Mouse (Mus musculus): ENCODE results near the gene Ugt1a1. TPM values are rescaled to one million over a fixed set of nuclear protein-coding genes. Genes with fewer than 3 reads are reported as not detected.

The Ugt1a1 gene
- polyA plus RNA-seq, 1 experiment from 2014 or later, result not detected

GRCm38 (mm10) chr1:88263778-88264177 lies 52.0 kb downstream of the Ugt1a1 start:
- ATAC-seq (ENCODE audit: low read depth), result no peak
- H3K4me2 ChIP-seq, result no peak overlapping the region
- peaks cover 25% of the 10 kb centered on the region for H3K4me1 ChIP-seq (replicated peaks)
- WGBS, result 92% methylated on average over 5 of the region's 5 CpGs
- H3K36me3 ChIP-seq, result peaks cover 97% of the 10 kb centered on the region
- H3K9ac ChIP-seq, result no peak overlapping the region
- H3K27me3 ChIP-seq, result no peaks in the 10 kb centered on the region
- H3K27ac ChIP-seq (replicated peaks), result no peak overlapping the region
- 0 out of 2 replicates have a peak, but pooled peaks cover 5% of the 10 kb centered on the region for H3K9me3 ChIP-seq
- no peak overlapping the region for H3K4me3 ChIP-seq

- Histone ChIP-seq H3K4me3 (no peak overlapping the region), H3K36me3 (peaks cover 100% of the 10 kb centered on the region), H3K4me2 (no peak overlapping the region), H3K27ac (replicated peaks) (no peak overlapping the region), H3K9me3 (0 out of 2 replicates have a peak, but pooled peaks cover 5% of the 10 kb centered on the region), H3K27me3 (no peaks in the 10 kb centered on the region), H3K9ac (no peak overlapping the region), H3K4me1 (replicated peaks) (peaks cover 22% of the 10 kb centered on the region)
- 90% methylated on average over 7 of the region's 7 CpGs for WGBS
- ATAC-seq (ENCODE audit: low read depth), result no peak
Measured at GRCm38 (mm10) chr1:88264237-88264868, 52.6 kb downstream of the Ugt1a1 start.

- Histone ChIP-seq H3K9ac (no peak overlapping the region), H3K9me3 (0 out of 2 replicates have a peak, but pooled peaks cover 5% of the 10 kb centered on the region), H3K27ac (replicated peaks) (no peak overlapping the region), H3K4me2 (no peak overlapping the region), H3K4me3 (no peak overlapping the region), H3K36me3 (peaks cover 100% of the 10 kb centered on the region), H3K27me3 (no peaks in the 10 kb centered on the region), H3K4me1 (replicated peaks) (peaks cover 17% of the 10 kb centered on the region)
- WGBS, result 80% methylated on average over 4 of the region's 4 CpGs
- ATAC-seq (ENCODE audit: low read depth), result no peak
Measured at GRCm38 (mm10) chr1:88264869-88265240, 53.1 kb downstream of the Ugt1a1 start.

GRCm38 (mm10) chr1:88266123-88266522 lies 54.4 kb downstream of the Ugt1a1 start:
- no peaks in the 10 kb centered on the region for H3K27me3 ChIP-seq
- no peak for ATAC-seq (ENCODE audit: low read depth)
- H3K9me3 ChIP-seq, result 0 out of 2 replicates have a peak, but pooled peaks cover 5% of the 10 kb centered on the region
- H3K36me3 ChIP-seq, result peaks cover 90% of the 10 kb centered on the region
- no peak overlapping the region for H3K4me2 ChIP-seq
- H3K27ac ChIP-seq (replicated peaks), result no peak overlapping the region
- no peak overlapping the region for H3K9ac ChIP-seq
- 88% methylated on average over 13 of the region's 13 CpGs for WGBS
- H3K4me3 ChIP-seq, result no peak overlapping the region
- H3K4me1 ChIP-seq (replicated peaks), result peaks cover 12% of the 10 kb centered on the region

GRCm38 (mm10) chr1:88267489-88267888 lies 55.7 kb downstream of the Ugt1a1 start:
- H3K4me1 ChIP-seq (replicated peaks), result peaks cover 3% of the 10 kb centered on the region
- peaks cover 87% of the 10 kb centered on the region for H3K36me3 ChIP-seq
- no peak overlapping the region for H3K27ac ChIP-seq (replicated peaks)
- H3K4me3 ChIP-seq, result no peak overlapping the region
- H3K9me3 ChIP-seq, result 0 out of 2 replicates have a peak, but pooled peaks cover 5% of the 10 kb centered on the region
- ATAC-seq (ENCODE audit: low read depth), result no peak
- no peak overlapping the region for H3K4me2 ChIP-seq
- WGBS, result 92% methylated on average over 6 of the region's 6 CpGs
- no peak overlapping the region for H3K9ac ChIP-seq
- H3K27me3 ChIP-seq, result no peaks in the 10 kb centered on the region

GRCm38 (mm10) chr1:88268070-88268469 lies 56.3 kb downstream of the Ugt1a1 start:
- WGBS, result 89% methylated on average over 6 of the region's 6 CpGs
- H3K4me1 ChIP-seq (replicated peaks), result no peaks in the 10 kb centered on the region
- H3K4me3 ChIP-seq, result no peak overlapping the region
- no peak for ATAC-seq (ENCODE audit: low read depth)
- H3K4me2 ChIP-seq, result no peak overlapping the region
- H3K9ac ChIP-seq, result no peak overlapping the region
- no peak overlapping the region for H3K27ac ChIP-seq (replicated peaks)
- 0 out of 2 replicates have a peak, but pooled peaks cover 5% of the 10 kb centered on the region for H3K9me3 ChIP-seq
- peaks cover 86% of the 10 kb centered on the region for H3K36me3 ChIP-seq
- no peaks in the 10 kb centered on the region for H3K27me3 ChIP-seq

Other genes with a start within 250 kb of the Ugt1a1 start
- 20.8 and 24.2 TPM in 2 replicates for gene Usp40, start 203.4 kb upstream of the Ugt1a1 start, polyA plus RNA-seq (2015; fragmentation: Nextera tagmentation; extraction: Ambion mirVana)
- gene Ugt1a10, start 156.6 kb upstream of the Ugt1a1 start, polyA plus RNA-seq (2015; fragmentation: Nextera tagmentation; extraction: Ambion mirVana), result not detected in 2 replicates
- gene Ugt1a9, start 141.2 kb upstream of the Ugt1a1 start, polyA plus RNA-seq (2015; fragmentation: Nextera tagmentation; extraction: Ambion mirVana), result not detected in 2 replicates
- gene Ugt1a8, start 124.1 kb upstream of the Ugt1a1 start, polyA plus RNA-seq (2015; fragmentation: Nextera tagmentation; extraction: Ambion mirVana), result not detected in 2 replicates
- 1.0 and 1.6 TPM in 2 replicates for gene Ugt1a7c, start 116.9 kb upstream of the Ugt1a1 start, polyA plus RNA-seq (2015; fragmentation: Nextera tagmentation; extraction: Ambion mirVana)
- gene Ugt1a6b, start 108.7 kb upstream of the Ugt1a1 start, polyA plus RNA-seq (2015; fragmentation: Nextera tagmentation; extraction: Ambion mirVana), result not detected in 2 replicates
- gene Ugt1a6a, start 77.2 kb upstream of the Ugt1a1 start, polyA plus RNA-seq (2015; fragmentation: Nextera tagmentation; extraction: Ambion mirVana), result 2.4 and 2.6 TPM in 2 replicates
- not detected in 2 replicates for gene Ugt1a5, start 45.9 kb upstream of the Ugt1a1 start, polyA plus RNA-seq (2015; fragmentation: Nextera tagmentation; extraction: Ambion mirVana)
- gene Ugt1a2, start 11.4 kb upstream of the Ugt1a1 start, polyA plus RNA-seq (2015; fragmentation: Nextera tagmentation; extraction: Ambion mirVana), result not detected in 2 replicates
- gene Dnajb3, start 6.2 kb upstream of the Ugt1a1 start, polyA plus RNA-seq (2015; fragmentation: Nextera tagmentation; extraction: Ambion mirVana), result 16.9 and 18.7 TPM in 2 replicates
- 0.58 and 0.68 TPM in 2 replicates for gene Mroh2a, start 15.0 kb downstream of the Ugt1a1 start, polyA plus RNA-seq (2015; fragmentation: Nextera tagmentation; extraction: Ambion mirVana)
- 69.9 and 74.0 TPM in 2 replicates for gene Hjurp, start 65.7 kb downstream of the Ugt1a1 start, polyA plus RNA-seq (2015; fragmentation: Nextera tagmentation; extraction: Ambion mirVana)
- gene Trpm8, start 65.7 kb downstream of the Ugt1a1 start, polyA plus RNA-seq (2015; fragmentation: Nextera tagmentation; extraction: Ambion mirVana), result 0.07 TPM in 1 of 2 replicates, not detected in the other
- 0.54 TPM in 1 of 2 replicates, not detected in the other for gene Spp2, start 195.0 kb downstream of the Ugt1a1 start, polyA plus RNA-seq (2015; fragmentation: Nextera tagmentation; extraction: Ambion mirVana)

Data from neural tube, embryonic 13.5 days (tissue).